Comparison of ENCODE assay signal across 8 mouse cellular contexts in genomic region chr3:108145534-108146445, GRCm38 (mm10). TPM values are rescaled to one million over a fixed set of nuclear protein-coding genes. Genes with fewer than 3 reads are reported as not detected.
A peak's percentile ranks its signal among the peaks of the same experiment; 100 is the strongest.
DNase-seq lines count a peak whose midpoint lies in the region; ATAC-seq lines count a peak whose summit lies in the region.

Gnai3 (minus strand) TSS chr3:108146146.

- peak within 1 kb of the TSS; percentile 61 for H3K4me3 ChIP-seq in hindbrain, embryonic 15.5 days

- peak within 1 kb of the TSS; percentile 94 for H3K27ac ChIP-seq in hindbrain, embryonic 15.5 days (replicated peaks)

- H3K4me2 ChIP-seq in hindbrain, embryonic 15.5 days: peak within 1 kb of the TSS; percentile 76

- peaks cover 39% of the 10 kb centered on the region for H3K4me1 ChIP-seq in hindbrain, embryonic 15.5 days (replicated peaks)

- peak; percentile 93 for ATAC-seq in hindbrain, embryonic 15.5 days (ENCODE audit: low FRiP score, low read depth)

- WGBS in hindbrain, embryonic 15.5 days: under 1% methylated on average over 63 of the region's 63 CpGs

- peak; percentile 94 for DNase-seq in T-cell, adult 2 months (ENCODE audit: low spot score)
- peak; percentile 88 for DNase-seq in cerebellum, postnatal 36 days
- peak; percentile 90 to 93 for DNase-seq in frontal cortex, postnatal 36 days (ENCODE audit: low spot score in 2 of 2)
- peak; percentile 71 for DNase-seq in left cerebral cortex, adult 11 months (ENCODE audit: low spot score)
- peak; percentile 93 to 94 for DNase-seq in lung, postnatal 4 days
- DNase-seq in retina, postnatal 7 days (ENCODE audit: low read depth, low spot score): peak; percentile 87
- DNase-seq in urinary bladder, adult 2 months (ENCODE audit: low spot score): peak; percentile 83

- peak within 1 kb of the TSS; percentile 74 for H3K9ac ChIP-seq in hindbrain, embryonic 15.5 days

- no peaks in the 10 kb centered on the region for H3K36me3 ChIP-seq in hindbrain, embryonic 15.5 days

- no peaks in the 10 kb centered on the region for H3K27me3 ChIP-seq in hindbrain, embryonic 15.5 days

- no peaks in the 10 kb centered on the region for H3K9me3 ChIP-seq in hindbrain, embryonic 15.5 days

RNA-seq across cellular contexts. Expression of gene Gnai3, which starts in this region (rescaled TPM):
- polyA plus RNA-seq in hindbrain, embryonic 15.5 days (2015; fragmentation: Nextera tagmentation; extraction: Ambion mirVana): 120 and 122 TPM in 2 replicates
- 70.4 and 75.8 TPM in 2 replicates for polyA plus RNA-seq in urinary bladder, adult 2 months (2012; rRNA removed)

Comparison
In these comparisons a context has a peak if more than half of its experiments do, and no peak if none do; other contexts are left out.
1. Peak in every context shown above with its lines: DNase-seq, ATAC-seq, H3K4me3 ChIP-seq and H3K27ac ChIP-seq.